Mouse (Mus musculus) urinary bladder, adult 18-20 months (tissue): ENCODE results near the gene Gcnt1.
A peak's percentile ranks its signal among the peaks of the same experiment; 100 is the strongest.

Experiments
- DNase-seq, 2 experiments: peaks; one replicate each; pipeline ENCODE4 v3.0.0; 2022; ENCODE audit warnings: low spot score in 2 of 2, mixed read lengths in 2 of 2

Gcnt1 gene

DNA sequence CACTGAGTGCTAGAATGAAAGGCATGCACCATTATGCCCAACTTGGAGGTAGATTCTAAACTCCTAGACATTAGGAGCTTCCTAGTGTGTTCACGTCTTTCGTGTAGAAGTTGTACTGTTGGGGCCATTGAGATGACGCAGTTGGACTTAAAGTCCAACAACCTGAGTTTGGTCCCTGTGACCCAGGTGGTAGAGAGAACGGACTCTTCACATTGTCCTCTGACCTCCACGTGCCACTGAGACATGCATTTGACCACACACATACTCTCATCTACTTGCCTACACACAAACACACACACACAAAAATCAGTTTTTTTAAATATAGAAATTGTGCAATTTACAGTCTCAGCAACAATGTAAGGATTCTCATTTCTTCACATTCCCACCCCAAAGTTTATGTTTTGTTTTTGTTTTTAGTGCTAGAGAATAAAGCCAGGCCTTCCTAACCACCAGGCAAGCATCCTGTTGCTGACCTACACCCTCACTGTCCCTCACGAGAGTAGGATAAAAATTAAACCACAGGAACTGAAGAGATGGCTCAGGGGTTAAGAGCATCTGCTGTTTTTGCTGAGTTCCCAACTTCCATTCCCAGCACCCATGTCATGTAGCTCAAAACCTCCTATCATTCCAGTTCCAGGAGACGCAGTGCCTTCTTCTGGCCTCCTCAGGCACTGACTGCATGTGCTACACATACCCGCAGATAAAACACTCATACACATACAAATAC lies 6.1 kb downstream of the Gcnt1 start:
- DNase-seq, result no peak

DNA sequence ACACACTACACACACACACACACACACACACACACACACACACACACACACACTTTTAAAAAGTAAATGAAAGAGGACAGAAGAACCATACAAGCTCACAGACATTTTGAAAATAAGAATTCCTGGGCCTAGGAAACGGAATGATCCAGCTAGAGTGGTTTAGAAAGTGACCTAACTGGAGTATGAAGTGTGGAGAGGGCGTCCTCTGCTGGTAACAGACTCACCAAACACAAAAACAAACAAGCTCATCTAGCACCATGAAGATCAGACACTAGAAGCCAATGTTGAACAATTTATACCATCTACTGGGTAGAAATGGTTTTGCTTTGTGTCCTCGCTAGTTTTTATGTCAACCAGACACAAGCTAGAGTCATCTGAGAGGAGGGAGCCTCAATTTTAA lies 7.9 kb downstream of the Gcnt1 start:
- peak in 1 of 2 experiments; percentile 11 for DNase-seq

DNA sequence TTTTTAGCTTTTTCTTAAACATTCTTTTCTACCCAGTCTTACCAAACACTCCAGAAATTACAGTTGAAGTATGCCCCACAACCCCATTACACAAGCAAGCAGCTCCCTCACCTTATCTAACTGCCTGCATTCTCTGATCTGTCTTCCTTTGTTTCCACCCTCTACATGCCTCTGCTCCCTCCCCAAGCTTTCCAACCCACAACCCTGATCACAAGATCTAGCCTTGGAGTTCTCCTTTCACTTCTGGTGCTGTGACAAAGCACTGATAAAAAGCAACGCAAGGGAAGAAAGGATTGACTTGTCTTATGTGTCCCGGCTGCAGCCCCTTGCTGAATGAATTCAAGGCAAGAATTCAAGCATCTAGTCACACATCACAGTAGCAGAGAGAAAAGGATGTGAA lies 11.5 kb downstream of the Gcnt1 start:
- no peak for DNase-seq

DNA sequence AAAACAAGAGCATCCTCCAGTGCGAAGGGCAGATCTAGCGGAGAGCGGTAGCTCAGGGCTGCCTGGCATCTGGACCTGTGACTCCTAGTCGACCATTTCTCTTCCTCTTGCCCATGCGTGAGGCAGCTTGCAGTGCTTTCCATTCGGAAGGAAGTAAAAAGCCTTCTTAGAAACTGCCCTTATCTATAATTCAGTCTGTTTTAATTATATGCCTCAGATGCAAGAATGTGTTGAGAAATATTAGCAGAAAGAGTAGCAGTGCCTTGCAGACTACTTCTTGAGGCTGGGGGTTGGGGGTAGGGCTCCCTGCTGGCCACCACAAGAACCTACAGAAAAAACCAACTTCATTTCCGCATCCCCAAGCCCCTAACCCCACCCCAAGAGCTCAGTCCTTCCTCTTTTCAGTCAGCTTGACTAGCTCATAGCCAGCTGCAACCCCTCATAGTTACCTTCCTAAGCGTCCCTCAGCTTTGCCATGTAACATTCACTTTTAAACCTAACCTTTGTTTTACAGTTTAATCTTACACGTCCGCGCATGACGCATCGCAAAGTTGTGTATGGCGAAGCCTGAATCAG lies 13.2 kb downstream of the Gcnt1 start:
- DNase-seq, result no peak

DNA sequence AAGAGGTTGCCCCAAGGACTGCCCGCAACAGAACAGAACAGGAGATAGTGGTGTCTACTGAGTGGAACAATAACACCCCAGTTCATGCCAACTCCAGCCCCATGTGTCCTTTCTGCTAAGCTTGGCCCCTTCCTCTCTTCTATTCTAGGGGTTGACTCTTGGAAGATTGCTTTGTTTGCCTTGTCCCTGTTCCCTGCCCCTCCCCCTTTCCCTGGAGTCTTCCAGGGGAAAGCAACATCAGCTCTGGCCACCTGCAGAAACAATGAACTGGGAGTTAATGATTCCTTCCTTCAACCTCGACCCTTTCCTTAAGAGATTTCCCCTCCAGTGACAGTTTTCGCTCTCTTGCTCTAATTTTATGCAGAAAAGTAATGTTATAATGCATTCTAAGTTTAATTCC lies 15.3 kb downstream of the Gcnt1 start:
- no peak for DNase-seq

DNA sequence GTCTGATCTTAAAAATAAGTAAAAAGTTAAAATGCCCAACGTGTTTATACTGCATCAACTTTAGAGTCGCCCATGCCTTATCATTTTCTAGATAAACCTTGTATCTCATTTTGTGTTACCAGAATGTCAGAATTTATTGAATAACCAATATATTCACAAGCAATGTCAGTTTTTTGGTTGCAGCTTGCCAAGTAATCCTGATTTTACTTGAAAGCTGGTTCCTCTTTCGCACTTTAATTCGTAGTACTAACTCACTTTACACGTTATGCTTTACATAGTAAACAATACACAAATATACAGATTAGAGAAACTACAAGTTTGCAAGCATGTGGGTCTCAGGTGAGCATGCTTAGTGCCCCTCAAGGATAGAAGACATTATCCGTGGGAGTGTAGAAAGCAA lies 15.7 kb downstream of the Gcnt1 start:
- no peak for DNase-seq

DNA sequence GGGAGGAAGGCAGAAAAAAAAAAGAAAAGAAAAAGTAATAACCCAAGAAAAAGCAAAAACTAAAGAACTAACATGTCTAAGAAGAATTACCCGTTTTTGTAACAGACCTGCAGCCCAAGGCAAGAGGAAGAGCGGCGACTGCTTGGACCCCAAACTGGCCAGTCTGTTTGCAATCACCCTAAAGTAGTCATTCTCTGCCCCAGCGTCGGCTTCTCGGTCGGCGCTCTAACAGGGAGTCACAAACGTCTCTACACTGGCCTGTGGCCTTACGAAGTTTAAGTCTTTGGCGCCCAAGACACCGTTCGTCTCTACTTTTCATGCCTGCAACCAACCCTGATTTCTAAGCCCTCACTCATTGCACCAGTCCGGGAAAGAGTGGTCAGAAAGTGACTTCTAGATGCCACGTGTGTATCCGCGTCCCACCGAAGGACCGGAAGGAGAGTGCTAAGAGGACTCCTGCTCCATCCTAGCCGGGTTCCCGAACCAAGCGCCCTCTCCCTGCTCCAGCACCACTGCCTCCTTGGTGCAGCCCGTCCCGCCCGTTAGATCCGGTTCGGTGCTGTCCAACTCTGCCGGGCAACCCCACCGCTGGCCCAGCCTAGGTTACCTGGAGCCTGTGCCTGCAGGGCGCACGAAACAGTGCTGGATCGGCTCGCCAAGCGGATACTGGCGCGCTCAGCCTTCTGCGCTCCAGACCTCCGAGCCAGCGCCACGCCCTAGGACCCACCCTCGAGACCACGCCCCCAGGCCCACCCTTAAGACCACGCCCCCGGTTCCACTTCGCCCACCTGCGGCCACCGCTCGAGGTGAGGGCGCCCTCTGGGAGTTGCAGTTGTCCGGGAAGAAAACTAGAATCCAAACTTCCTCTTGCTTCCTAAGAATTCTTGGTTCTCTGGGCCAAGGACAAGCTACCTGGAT lies 16.4 kb downstream of the Gcnt1 start:
- peak; percentile 61 to 74 for DNase-seq

DNA sequence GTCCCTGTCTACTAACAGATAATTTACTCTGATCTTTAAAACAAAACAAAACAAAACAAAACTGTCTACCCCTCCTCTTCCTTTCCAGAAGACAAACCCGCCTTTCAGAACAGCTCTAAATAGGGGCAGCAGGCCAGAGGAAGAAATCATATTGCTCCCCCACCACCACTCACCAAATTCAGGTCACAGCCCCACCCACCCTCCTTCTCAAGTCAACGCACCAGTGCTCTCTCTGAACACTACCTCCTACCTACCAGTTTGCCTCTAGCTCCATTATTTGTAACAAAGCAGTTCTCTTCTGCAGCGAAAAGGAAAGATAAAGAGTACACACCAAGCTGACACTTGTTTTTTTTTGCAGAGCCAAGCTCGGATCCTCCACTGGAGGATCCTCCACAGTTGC lies 17.3 kb downstream of the Gcnt1 start:
- no peak for DNase-seq

DNA sequence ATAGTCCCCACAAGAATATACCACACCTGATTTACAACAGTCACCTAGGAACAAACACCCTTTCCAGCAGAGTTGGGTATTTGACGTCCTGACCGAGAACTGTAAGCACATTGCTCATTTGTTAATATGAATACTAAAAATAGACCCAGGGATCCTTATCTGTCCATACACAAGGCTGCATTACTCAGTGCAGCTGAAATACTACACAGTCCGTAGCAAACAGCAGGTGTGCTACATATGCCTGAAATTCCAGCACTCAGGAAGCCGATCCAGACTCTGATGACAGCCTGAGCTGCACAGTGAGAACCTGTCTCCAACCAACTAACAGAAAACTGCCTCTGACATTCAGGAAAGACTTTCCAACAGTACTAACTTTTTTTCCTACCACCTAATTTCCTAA lies 17.8 kb downstream of the Gcnt1 start:
- no peak for DNase-seq

DNA sequence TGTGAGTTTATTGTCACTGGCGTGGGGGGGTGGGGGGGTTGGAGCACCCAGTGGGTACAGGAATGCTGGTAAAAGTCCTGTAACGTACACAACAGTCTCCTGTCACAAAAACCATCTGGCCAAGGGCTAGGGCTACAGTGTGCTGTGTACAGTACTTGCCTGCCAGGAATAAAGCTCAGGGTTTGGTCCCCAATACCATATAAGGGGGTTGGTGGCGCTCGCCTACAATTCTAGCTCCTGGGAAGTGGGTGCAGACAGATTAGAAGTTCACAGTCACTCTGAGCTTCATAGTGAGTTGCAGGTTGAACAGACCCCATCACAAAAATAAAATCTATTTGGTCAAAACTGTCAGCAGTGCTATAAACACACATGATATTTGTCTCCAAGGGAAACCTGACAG lies 18.3 kb downstream of the Gcnt1 start:
- no peak for DNase-seq

DNA sequence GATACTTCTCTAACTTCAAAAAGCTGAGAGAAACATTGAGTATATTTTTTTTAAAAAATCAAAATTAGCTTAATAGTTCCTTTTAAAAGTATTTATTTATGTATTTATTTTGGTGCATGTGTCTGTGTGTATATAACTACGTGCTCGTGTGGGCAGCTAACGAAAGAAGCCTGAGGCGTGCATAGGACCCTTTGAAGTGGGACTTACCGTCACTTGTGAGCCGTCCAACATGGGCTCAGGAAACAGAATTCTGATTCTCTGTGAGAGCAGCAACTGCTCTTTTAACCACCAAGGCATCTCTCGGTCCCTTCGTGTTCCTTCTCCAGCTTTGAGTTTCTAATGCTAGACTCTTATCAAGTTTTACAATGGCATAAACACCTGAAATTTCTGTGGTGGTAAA lies 18.9 kb downstream of the Gcnt1 start:
- no peak for DNase-seq

DNA sequence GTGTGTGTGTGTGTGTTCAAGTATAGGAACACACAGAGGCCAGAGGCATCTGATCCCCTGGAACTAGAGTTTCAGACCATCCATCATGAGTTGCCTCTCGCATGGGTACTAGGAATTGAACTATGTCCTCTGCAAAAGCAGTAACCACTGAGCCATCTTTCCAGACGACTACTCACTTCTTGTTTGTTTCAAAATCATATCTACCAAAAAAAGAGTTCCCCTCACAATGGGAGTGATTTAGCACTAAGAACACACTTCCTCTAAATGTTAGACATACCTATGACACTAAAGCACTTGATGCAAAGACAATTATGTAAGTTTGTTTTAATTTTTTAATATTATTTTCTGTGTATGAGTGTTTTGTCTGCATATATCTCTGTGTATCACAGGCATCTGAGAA lies 24.8 kb downstream of the Gcnt1 start:
- DNase-seq, result no peak

DNA sequence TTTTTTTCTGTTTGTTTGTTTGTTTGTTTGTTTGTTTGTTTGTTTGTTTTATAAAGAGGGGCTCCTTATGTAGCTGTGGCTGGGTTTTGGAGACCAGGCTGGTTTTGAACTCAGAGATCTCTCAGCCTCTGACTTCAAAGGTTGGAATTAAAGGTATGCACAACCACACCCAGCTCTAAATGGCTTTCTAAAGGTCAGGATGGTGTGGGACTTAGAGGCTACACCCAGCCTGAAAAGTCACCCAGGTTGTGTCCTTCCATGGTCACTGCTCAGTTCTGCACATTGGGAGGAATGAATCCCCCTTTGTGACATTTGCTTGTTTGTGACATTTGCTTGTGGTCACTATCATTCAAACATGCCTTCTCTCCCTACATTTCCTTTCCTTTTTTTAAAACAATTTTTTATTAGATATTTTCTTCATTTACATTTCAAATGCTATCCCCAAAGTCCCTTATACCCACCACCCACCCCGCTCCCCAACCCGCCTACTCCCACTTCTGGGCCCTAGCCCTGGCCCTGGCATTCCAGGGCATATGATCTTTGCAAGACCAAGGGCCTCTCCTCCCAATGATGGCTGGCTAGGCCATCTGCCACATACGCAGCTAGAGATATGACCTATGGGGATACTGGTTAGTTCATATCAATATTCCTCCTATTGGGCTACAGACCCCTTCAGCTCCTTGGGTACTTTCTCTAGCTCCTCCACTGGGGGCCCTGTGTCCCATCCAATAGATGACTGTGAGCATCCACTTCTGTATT lies 25.7 kb downstream of the Gcnt1 start:
- DNase-seq, result no peak

DNA sequence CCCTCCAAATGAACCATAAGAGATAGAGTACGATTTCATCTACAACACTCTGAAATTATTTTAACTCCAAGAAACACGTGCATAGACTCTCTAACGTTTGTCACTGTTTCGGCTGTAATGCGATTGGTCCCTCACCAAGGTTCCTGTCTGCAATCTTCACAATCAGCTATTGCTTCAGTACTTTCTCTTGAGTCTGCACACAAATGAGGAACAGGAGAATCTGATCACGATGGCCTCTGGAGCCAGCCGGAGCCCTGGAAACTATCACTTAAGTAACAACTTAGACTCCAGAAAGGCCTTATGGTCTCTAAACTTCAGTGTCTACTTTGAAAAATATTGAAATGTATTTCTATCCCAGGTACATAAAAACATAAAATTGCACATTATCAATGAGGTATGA lies 27.8 kb downstream of the Gcnt1 start:
- no peak for DNase-seq

DNA sequence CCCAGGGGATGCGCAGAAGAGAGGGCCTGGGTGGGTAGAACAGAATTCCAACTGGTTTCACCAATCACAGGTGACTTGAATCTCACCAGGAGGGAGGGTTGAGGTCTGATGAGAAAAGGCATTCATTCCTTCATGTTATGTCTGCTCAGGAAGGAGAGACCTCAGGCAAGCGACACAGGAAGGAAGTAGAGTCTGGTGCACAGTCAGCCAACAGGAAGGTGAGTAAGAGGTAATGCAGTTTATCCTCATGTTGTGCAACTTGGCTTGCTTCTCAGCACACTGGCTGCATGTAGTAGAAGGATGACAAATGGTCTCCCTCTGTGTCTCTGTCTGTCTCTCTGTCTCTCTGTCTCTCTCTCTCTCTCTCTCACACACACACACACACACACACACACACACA lies 33.1 kb downstream of the Gcnt1 start:
- no peak for DNase-seq

DNA sequence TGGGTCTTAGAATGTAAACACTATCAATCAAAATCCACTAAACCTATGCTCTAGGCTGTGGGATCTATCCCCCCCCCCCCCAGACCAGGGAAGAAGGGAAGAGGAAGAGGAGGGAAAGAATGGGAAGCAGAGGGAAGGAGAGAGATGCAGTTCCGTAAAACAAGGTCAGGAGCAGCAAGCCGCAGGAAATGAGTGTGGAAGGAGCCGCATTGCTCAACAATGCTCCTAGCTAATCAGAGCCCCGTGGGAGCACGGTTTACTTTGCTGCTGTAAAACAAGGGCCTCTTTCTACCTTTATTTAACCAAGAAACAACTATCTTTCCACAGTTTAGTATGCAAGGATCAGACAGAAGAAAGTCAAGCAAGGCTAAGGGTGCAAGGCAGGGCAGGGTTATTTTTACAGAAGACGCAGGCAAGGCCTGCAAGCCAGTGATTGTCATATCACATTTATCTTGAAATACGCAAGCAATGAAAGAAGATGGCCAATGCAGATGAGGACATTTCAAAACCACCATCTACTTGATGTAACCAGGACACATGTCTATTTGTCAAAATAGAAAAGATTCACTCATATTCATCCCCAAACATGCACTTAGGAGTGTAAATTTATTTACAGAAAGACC lies 35.5 kb downstream of the Gcnt1 start:
- no peak for DNase-seq

DNA sequence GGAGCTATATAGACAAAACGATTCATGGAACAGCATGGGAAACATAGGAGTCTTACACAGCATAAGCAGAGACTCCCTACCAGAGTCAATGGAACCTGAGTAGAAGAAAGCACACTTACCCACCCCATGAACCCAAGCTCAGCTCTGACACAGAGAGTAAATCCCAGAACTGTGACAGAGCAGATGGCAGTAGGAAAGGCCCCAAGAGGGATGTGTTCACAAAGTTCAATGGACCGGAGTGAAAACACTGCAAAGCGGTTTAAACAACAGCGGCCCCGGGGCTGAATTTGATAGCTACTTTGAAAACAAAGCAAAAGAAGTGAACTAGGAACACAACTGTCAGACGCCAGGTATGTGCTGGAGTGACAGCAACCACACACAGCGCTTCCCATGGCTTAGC lies 36.0 kb downstream of the Gcnt1 start:
- no peak for DNase-seq

DNA sequence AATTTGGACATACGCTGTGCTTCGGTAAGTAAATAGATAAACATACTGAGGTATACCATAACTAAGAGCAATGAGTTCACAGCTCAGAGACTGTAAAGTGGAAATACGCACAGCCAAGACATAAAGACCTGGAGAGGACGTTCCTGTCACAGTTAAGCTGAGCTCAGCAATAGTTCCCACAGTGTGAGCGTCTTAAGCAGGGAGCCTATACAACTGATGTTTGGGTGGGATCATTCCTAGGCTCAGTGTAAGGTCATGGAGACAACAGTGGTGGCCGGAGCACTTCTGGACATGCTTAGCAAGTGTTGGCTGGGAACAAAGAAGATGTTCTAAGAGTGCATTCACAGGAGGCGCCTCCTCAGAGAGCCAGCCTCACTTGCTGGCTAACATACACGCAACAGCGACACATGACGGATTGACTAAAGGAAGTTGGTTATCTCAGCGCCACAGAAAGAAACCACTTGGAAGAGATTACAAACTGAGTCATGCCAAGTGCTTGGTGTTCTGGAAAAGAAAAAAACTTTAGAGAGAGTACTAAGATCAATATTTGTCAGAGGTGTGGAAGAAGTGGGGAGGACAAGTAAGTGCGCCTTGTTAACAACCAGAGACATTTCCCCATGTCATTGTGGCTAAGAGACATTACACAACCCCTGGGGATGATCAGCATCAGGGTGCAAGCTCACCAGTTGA lies 37.9 kb downstream of the Gcnt1 start:
- no peak for DNase-seq

DNA sequence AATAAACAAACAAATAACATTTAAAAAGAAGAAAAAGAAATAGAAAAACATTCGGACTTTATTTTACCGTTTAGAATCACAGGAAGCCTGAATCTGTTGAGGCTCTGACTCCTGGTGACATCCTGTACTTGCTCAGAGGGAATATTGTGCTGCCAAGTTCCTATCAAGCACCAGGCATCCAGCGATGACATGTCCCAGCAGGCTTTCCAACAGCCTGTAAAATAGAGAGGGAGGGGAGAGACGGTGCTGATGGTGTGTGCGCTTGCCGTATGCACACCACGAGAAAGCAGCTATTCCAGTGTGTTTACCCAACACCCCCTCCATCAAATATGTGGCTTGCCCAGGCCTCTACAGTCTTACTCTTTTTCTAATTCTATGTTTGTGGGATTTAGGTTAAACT lies 39.6 kb downstream of the Gcnt1 start:
- no peak for DNase-seq

DNA sequence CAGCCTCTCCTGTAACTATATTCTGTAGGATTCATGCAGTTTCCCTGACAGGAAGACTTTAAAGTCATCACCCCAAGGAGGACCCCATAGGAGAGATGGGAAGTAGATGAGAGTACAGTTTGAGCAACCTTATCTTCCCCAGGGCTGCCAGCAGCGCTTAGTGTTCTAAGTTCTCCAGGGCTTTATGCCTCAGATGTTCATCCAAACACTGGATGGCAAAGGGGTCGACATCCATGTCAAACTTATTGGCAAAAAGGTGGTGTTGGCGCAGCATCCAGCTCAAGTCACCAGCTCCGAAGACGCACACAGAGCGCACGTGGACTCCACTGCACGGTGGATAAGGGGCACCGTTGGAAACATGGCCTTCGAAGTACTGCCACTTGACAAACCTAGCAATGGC lies 43.7 kb downstream of the Gcnt1 start:
- no peak for DNase-seq

DNA sequence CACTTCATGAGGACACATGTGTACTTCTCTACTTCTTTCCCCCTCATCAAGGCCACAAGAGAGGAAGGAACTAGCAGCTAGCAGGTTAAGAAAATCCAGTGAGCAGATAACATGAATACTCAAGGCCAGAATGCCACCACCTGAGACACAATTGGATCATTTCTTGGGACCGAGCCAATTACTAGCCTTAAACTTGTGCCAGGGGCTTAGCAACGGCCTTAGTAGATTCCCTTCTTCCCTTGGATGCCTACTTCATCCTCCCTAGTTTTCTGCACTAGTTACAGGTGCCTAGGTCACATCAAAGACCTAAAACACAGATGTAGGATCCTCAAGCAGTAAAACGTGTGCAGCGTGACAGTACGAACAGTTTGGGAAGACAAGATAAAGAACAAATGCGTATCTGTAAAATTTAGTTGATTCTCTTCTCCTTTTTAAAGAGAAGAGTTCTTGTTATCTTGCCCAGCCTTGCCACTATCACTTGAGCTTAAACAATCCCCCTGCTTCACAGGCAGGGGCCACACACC lies 44.7 kb downstream of the Gcnt1 start:
- no peak for DNase-seq
